In the genomic region with DNA sequence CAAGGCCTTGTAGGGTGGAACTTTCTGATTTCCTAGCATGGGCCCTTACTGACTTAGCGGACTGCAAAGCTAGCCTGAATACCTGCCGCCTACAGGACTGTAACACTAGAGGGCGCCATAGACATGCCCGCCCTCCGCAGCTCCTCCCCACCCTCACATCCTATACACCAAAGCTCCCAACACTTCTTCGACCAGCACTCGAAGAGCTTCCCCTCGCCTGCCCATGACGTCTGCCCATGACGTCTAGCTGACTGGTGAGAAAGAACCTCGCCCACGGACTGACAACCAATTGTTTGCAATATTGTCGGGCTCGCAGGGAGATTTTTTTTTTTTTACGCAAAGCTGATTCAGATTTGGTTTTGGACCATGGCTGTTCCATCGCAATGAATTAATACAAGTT, we compare ENCODE assay signal across 8 mouse cellular contexts. TPM values are rescaled to one million over a fixed set of nuclear protein-coding genes. Genes with fewer than 3 reads are reported as not detected.
DNase-seq lines count a peak whose midpoint lies in the region; ATAC-seq and TF ChIP-seq lines count a peak whose summit lies in the region.

No protein-coding gene starts in this region.

- no peaks in the 10 kb centered on the region for H3K9me3 ChIP-seq in embryonic facial prominence, embryonic 10.5 days
- no peaks in the 10 kb centered on the region for H3K9me3 ChIP-seq in limb, embryonic 14.5 days (ENCODE audit: control insufficient read depth, low read length)
- no peaks in the 10 kb centered on the region for H3K9me3 ChIP-seq in midbrain, embryonic 16.5 days (replicated peaks; ENCODE audit: control insufficient read depth, low read length, poor library complexity, severe bottlenecking)

- peak overlapping the region; percentile 38; the same call in 1 of the 2 replicates for H3K4me3 ChIP-seq in embryonic facial prominence, embryonic 10.5 days
- H3K4me3 ChIP-seq in limb, embryonic 14.5 days (replicated peaks; ENCODE audit: low read length): 0 out of 2 replicates have a peak overlapping the region, but pooled peaks have one; percentile 7
- H3K4me3 ChIP-seq in midbrain, embryonic 16.5 days (ENCODE audit: low read depth, low read length): peak overlapping the region; percentile 9; the same call in 1 of the 2 replicates

- peak overlapping the region; percentile 40 for H3K4me2 ChIP-seq in limb, embryonic 14.5 days (replicated peaks; ENCODE audit: low read depth, low read length, severe bottlenecking)
- peak overlapping the region; percentile 55 for H3K4me2 ChIP-seq in midbrain, embryonic 16.5 days (ENCODE audit: low read length)

- no peak overlapping the region for H3K9ac ChIP-seq in limb, embryonic 14.5 days (ENCODE audit: low read depth, low read length, severe bottlenecking)
- H3K9ac ChIP-seq in midbrain, embryonic 16.5 days (ENCODE audit: low read depth, low read length): no peak overlapping the region

- WGBS in embryonic facial prominence, embryonic 10.5 days: 9% methylated on average over 16 of the region's 16 CpGs
- WGBS in limb, embryonic 14.5 days: 10% methylated on average over 16 of the region's 16 CpGs
- WGBS in midbrain, embryonic 16.5 days: 8% methylated on average over 16 of the region's 16 CpGs

- no peak overlapping the region for H3K27ac ChIP-seq in embryonic facial prominence, embryonic 10.5 days (replicated peaks)
- no peak overlapping the region for H3K27ac ChIP-seq in limb, embryonic 14.5 days (replicated peaks; ENCODE audit: low read depth, low read length)
- H3K27ac ChIP-seq in midbrain, embryonic 16.5 days (ENCODE audit: low read length): no peak overlapping the region

- no peak for TF ChIP-seq POLR2A in limb, embryonic 14.5 days (IDR thresholded peaks at IDR 0.05; ENCODE audit: borderline replicate concordance, extremely low read depth, insufficient read depth, insufficient read length)

- H3K4me1 ChIP-seq in embryonic facial prominence, embryonic 10.5 days: no peaks in the 10 kb centered on the region
- H3K4me1 ChIP-seq in limb, embryonic 14.5 days (ENCODE audit: control insufficient read depth, insufficient read depth, low read length): no peaks in the 10 kb centered on the region
- no peaks in the 10 kb centered on the region for H3K4me1 ChIP-seq in midbrain, embryonic 16.5 days (ENCODE audit: control insufficient read depth, insufficient read depth, low read length)

- no peaks in the 10 kb centered on the region for H3K36me3 ChIP-seq in embryonic facial prominence, embryonic 10.5 days (replicated peaks)
- no peaks in the 10 kb centered on the region for H3K36me3 ChIP-seq in limb, embryonic 14.5 days (ENCODE audit: control insufficient read depth, insufficient read depth, low read length)
- no peaks in the 10 kb centered on the region for H3K36me3 ChIP-seq in midbrain, embryonic 16.5 days (ENCODE audit: control insufficient read depth, insufficient read depth, low read length)

- peak; percentile 90 for DNase-seq in 416B (ENCODE audit: low read depth)
- DNase-seq in adrenal gland, adult 8-10 months: peak; percentile 37
- peak; percentile 85 for DNase-seq in embryonic facial prominence, embryonic 10.5 days (ENCODE audit: low spot score)
- DNase-seq in heart, adult 9 months (ENCODE audit: low spot score in 2 of 2): peak; percentile 63 to 65
- DNase-seq in kidney, adult 8-10 months: peak; percentile 56 to 58
- DNase-seq in limb, embryonic 14.5 days (ENCODE audit: low spot score): peak; percentile 87
- peak; percentile 34 to 75 for DNase-seq in spleen, postnatal 10 days (ENCODE audit: low spot score in 2 of 2)

- ATAC-seq in limb, embryonic 14.5 days (ENCODE audit: low FRiP score, low read depth): peak; percentile 90
- peak; percentile 56 for ATAC-seq in midbrain, embryonic 16.5 days

- no peaks in the 10 kb centered on the region for H3K27me3 ChIP-seq in embryonic facial prominence, embryonic 10.5 days (replicated peaks; ENCODE audit: low read depth, poor library complexity, severe bottlenecking)
- no peaks in the 10 kb centered on the region for H3K27me3 ChIP-seq in limb, embryonic 14.5 days (ENCODE audit: control insufficient read depth, insufficient read depth, low read length)
- H3K27me3 ChIP-seq in midbrain, embryonic 16.5 days (ENCODE audit: control insufficient read depth, insufficient read depth, low read depth, low read length): no peaks in the 10 kb centered on the region

RNA-seq across cellular contexts. Expression of a gene that starts 5.9 kb away (rescaled TPM):
- total RNA-seq in adrenal gland, adult 8-10 months (2022): 10 to 100 TPM; 38.6 to 47.5 (median 43.1) TPM
- 62.8 and 67.6 TPM in 2 replicates for polyA plus RNA-seq in embryonic facial prominence, embryonic 10.5 days (2016; fragmentation: Nextera tagmentation; extraction: Ambion mirVana)
- 73.0 and 91.0 TPM in 2 replicates for polyA plus RNA-seq in limb, embryonic 14.5 days (2012; rRNA removed)
- 66.6 and 67.4 TPM in 2 replicates for polyA plus RNA-seq in limb, embryonic 14.5 days (2014; fragmentation: Nextera tagmentation; extraction: Ambion mirVana)
- 56.0 and 60.7 TPM in 2 replicates for polyA plus RNA-seq in midbrain, embryonic 16.5 days (2015; fragmentation: Nextera tagmentation; extraction: Ambion mirVana)

RNA-seq across cellular contexts. Expression of a gene that starts 22.3 kb away (rescaled TPM):
- 10 to 100 TPM; 14.1 to 20.5 (median 17.7) TPM for total RNA-seq in adrenal gland, adult 8-10 months (2022)
- polyA plus RNA-seq in embryonic facial prominence, embryonic 10.5 days (2016; fragmentation: Nextera tagmentation; extraction: Ambion mirVana): 0.58 and 0.95 TPM in 2 replicates
- polyA plus RNA-seq in limb, embryonic 14.5 days (2012; rRNA removed): not detected in 2 replicates
- polyA plus RNA-seq in limb, embryonic 14.5 days (2014; fragmentation: Nextera tagmentation; extraction: Ambion mirVana): 0.45 and 0.46 TPM in 2 replicates
- polyA plus RNA-seq in midbrain, embryonic 16.5 days (2015; fragmentation: Nextera tagmentation; extraction: Ambion mirVana): 2.2 and 2.3 TPM in 2 replicates

RNA-seq across cellular contexts. Expression of a gene that starts 22.4 kb away (rescaled TPM):
- 100 to 1,000 TPM; 104 to 194 (median 130) TPM for total RNA-seq in adrenal gland, adult 8-10 months (2022)
- polyA plus RNA-seq in embryonic facial prominence, embryonic 10.5 days (2016; fragmentation: Nextera tagmentation; extraction: Ambion mirVana): 21.1 and 23.5 TPM in 2 replicates
- 17.6 and 20.4 TPM in 2 replicates for polyA plus RNA-seq in limb, embryonic 14.5 days (2012; rRNA removed)
- polyA plus RNA-seq in limb, embryonic 14.5 days (2014; fragmentation: Nextera tagmentation; extraction: Ambion mirVana): 22.5 and 25.4 TPM in 2 replicates
- polyA plus RNA-seq in midbrain, embryonic 16.5 days (2015; fragmentation: Nextera tagmentation; extraction: Ambion mirVana): 23.5 and 26.7 TPM in 2 replicates

Comparison
In these comparisons a context has a peak if more than half of its experiments do, and no peak if none do; other contexts are left out.
1. DNase-seq: peak in every context shown above with its lines; median percentile 90 in 416B; 87 in limb, embryonic 14.5 days; 85 in embryonic facial prominence, embryonic 10.5 days; 64 in heart, adult 9 months; 57 in kidney, adult 8-10 months; 54 in spleen, postnatal 10 days; 37 in adrenal gland, adult 8-10 months.